Mouse (Mus musculus) E14TG2a.4 (cell line): ENCODE measurements at regions not wholly inside any gene's neighbourhood (a gene's known extent, or its start where the extent isn't known, plus 50 kb on each side); places are given as distances from the start of the nearest gene placed in this dataset.

Source experiments
- CTCF ChIP-seq: conservative IDR thresholded peaks from 2 replicates; pipeline ENCODE4 v1.5.1; 2014; ENCODE audit warnings: low read length
- POU5F1 ChIP-seq: IDR thresholded peaks from 2 replicates; pipeline ENCODE4 v1.6.1; 2014; ENCODE audit warnings: low read length, borderline replicate concordance

GRCm38 (mm10) chr9:42178759-42179377, 54.8 kb upstream of the Sorl1 start:
- TF ChIP-seq CTCF (no peak), POU5F1 (no peak)
